Mouse (Mus musculus) B cell, adult (primary cell): ENCODE data around the gene Skp1a. TPM values are rescaled to one million over a fixed set of nuclear protein-coding genes. Genes with fewer than 3 reads are reported as not detected.

Source experiments
- total RNA-seq: library from RNA; stranded (reverse); gene quantifications from 4 replicates; pipeline ENCODE4 v1.2.4, GENCODE M21; 2023; ENCODE audit not compliant: inconsistent age

The Skp1a gene
- total RNA-seq: 127 to 157 TPM (median 145 TPM) in 4 replicates

GRCm38 (mm10) chr11:52231606-52232541, at the start of gene Skp1a:
Skp1a (plus strand) TSS chr11:52231995.

GRCm38 (mm10) chr11:52213887-52214286, 17.9 kb upstream of the Skp1a start, which contains the start of gene Olfr1371:
Olfr1371 (minus strand) TSS chr11:52213987.

GRCm38 (mm10) chr11:52282774-52283595, 51.2 kb downstream of the Skp1a start, which contains the start of gene Tcf7:
Tcf7 (minus strand) TSS chr11:52283014.

Other genes starting within 250 kb of the Skp1a start
- gene Ube2b, start 231.2 kb upstream of the Skp1a start, total RNA-seq: 180 to 200 TPM (median 183 TPM) in 4 replicates
- 4.4 to 4.9 TPM (median 4.5 TPM) in 4 replicates for gene Cdkl3, start 227.8 kb upstream of the Skp1a start, total RNA-seq
- gene Ppp2ca, start 133.3 kb upstream of the Skp1a start, total RNA-seq: 107 to 118 TPM (median 111 TPM) in 4 replicates
- not detected in 4 replicates for gene Olfr1373, start 86.5 kb upstream of the Skp1a start, total RNA-seq
- not detected in 4 replicates for gene Olfr1371, start 18.0 kb upstream of the Skp1a start, total RNA-seq
- 2.4 to 4.4 TPM (median 3.0 TPM) in 4 replicates for gene Tcf7, start 51.0 kb downstream of the Skp1a start, total RNA-seq
- 49.5 to 54.1 TPM (median 51.4 TPM) in 4 replicates for gene Vdac1, start 128.9 kb downstream of the Skp1a start, total RNA-seq
- gene 9530068E07Rik, start 164.4 kb downstream of the Skp1a start, total RNA-seq: 47.6 to 54.8 TPM (median 54.0 TPM) in 4 replicates